In genomic region chr16:16498798-16499197, GRCm38 (mm10) we compare ENCODE assay signal across 8 mouse cellular contexts.
A peak's percentile ranks its signal among the peaks of the same experiment; 100 is the strongest.
DNase-seq lines count a peak whose midpoint lies in the region; ATAC-seq and TF ChIP-seq lines count a peak whose summit lies in the region.

No protein-coding gene starts in this region.

- no peak overlapping the region for H3K4me2 ChIP-seq in lung, embryonic 16.5 days (ENCODE audit: low read depth, low read length)
- H3K4me2 ChIP-seq in lung, postnatal 0 days (replicated peaks; ENCODE audit: low read depth, low read length), result no peak overlapping the region
- no peak overlapping the region for H3K4me2 ChIP-seq in liver, embryonic 12.5 days

- ATAC-seq in cerebellum, adult (ENCODE audit: insufficient number of reproducible peaks, low FRiP score, low TSS enrichment), result no peak
- ATAC-seq in lung, embryonic 16.5 days (ENCODE audit: low read depth), result peak; percentile 54; the same call in 1 of the 2 replicates
- no peak for ATAC-seq in lung, postnatal 0 days
- ATAC-seq in liver, embryonic 12.5 days, result no peak

- no peaks in the 10 kb centered on the region for H3K4me1 ChIP-seq in lung, embryonic 16.5 days (replicated peaks; ENCODE audit: control insufficient read depth, insufficient read depth, low read length)
- no peaks in the 10 kb centered on the region for H3K4me1 ChIP-seq in lung, postnatal 0 days (ENCODE audit: insufficient read depth, low read depth, low read length)
- no peaks in the 10 kb centered on the region for H3K4me1 ChIP-seq in liver, embryonic 12.5 days

- H3K27me3 ChIP-seq in lung, embryonic 16.5 days (ENCODE audit: control insufficient read depth, insufficient read depth, low read depth, low read length), result no peaks in the 10 kb centered on the region
- H3K27me3 ChIP-seq in lung, postnatal 0 days (replicated peaks; ENCODE audit: insufficient read depth, low read length), result no peaks in the 10 kb centered on the region
- no peaks in the 10 kb centered on the region for H3K27me3 ChIP-seq in liver, embryonic 12.5 days (replicated peaks)

- TF ChIP-seq EP300 in lung, postnatal 0 days (IDR thresholded peaks at IDR 0.05), result no peak

- no peak overlapping the region for H3K9ac ChIP-seq in lung, embryonic 16.5 days (ENCODE audit: low read length)
- no peak overlapping the region for H3K9ac ChIP-seq in lung, postnatal 0 days (replicated peaks; ENCODE audit: low read depth)
- H3K9ac ChIP-seq in liver, embryonic 12.5 days, result no peak overlapping the region

- DNase-seq in cerebellum, adult 11 months, result peak; percentile 42
- DNase-seq in lung, postnatal 0 days (ENCODE audit: low spot score), result no peak
- peak; percentile 21 to 36 for DNase-seq in gastrocnemius, postnatal 4 days (ENCODE audit: low spot score in 2 of 2)
- peak; percentile 46 for DNase-seq in ovary, adult 18-20 months (ENCODE audit: low spot score)
- DNase-seq in frontal cortex, postnatal 14 days (ENCODE audit: low spot score in 2 of 2), result no peak

- no peaks in the 10 kb centered on the region for H3K9me3 ChIP-seq in lung, embryonic 16.5 days (ENCODE audit: control insufficient read depth, low read length)
- no peaks in the 10 kb centered on the region for H3K9me3 ChIP-seq in lung, postnatal 0 days (ENCODE audit: low read length)
- H3K9me3 ChIP-seq in liver, embryonic 12.5 days (replicated peaks), result no peaks in the 10 kb centered on the region

- H3K27ac ChIP-seq in lung, embryonic 16.5 days (ENCODE audit: low read length), result no peak overlapping the region
- H3K27ac ChIP-seq in lung, postnatal 0 days (ENCODE audit: low read length), result no peak overlapping the region
- H3K27ac ChIP-seq in liver, embryonic 12.5 days, result no peak overlapping the region

- no peak overlapping the region for H3K4me3 ChIP-seq in lung, embryonic 16.5 days (ENCODE audit: low read length)
- H3K4me3 ChIP-seq in lung, postnatal 0 days (ENCODE audit: low read depth, low read length), result no peak overlapping the region
- no peak overlapping the region for H3K4me3 ChIP-seq in liver, embryonic 12.5 days

- no peak for TF ChIP-seq CTCF in lung, postnatal 0 days (IDR thresholded peaks at IDR 0.05)

- H3K36me3 ChIP-seq in lung, embryonic 16.5 days (ENCODE audit: control insufficient read depth, insufficient read depth, low read length), result no peaks in the 10 kb centered on the region
- no peaks in the 10 kb centered on the region for H3K36me3 ChIP-seq in lung, postnatal 0 days (ENCODE audit: insufficient read depth, low read length)
- H3K36me3 ChIP-seq in liver, embryonic 12.5 days, result no peaks in the 10 kb centered on the region

Comparison
In these comparisons a context has a peak if more than half of its experiments do, and no peak if none do; other contexts are left out.
1. DNase-seq: peak in cerebellum, adult 11 months (single experiment), gastrocnemius, postnatal 4 days (2 of 2) and ovary, adult 18-20 months (single experiment); none in lung, postnatal 0 days (single experiment) and frontal cortex, postnatal 14 days (0 of 2).